Mouse (Mus musculus): Measurements from ENCODE around the gene Tnfrsf1b. TPM values are rescaled to one million over a fixed set of nuclear protein-coding genes. Genes with fewer than 3 reads are reported as not detected.
A peak's percentile ranks its signal among the peaks of the same experiment; 100 is the strongest.

Tnfrsf1b gene
- total RNA-seq, 2 experiments from 2014 or later, result 2.9 TPM

DNA sequence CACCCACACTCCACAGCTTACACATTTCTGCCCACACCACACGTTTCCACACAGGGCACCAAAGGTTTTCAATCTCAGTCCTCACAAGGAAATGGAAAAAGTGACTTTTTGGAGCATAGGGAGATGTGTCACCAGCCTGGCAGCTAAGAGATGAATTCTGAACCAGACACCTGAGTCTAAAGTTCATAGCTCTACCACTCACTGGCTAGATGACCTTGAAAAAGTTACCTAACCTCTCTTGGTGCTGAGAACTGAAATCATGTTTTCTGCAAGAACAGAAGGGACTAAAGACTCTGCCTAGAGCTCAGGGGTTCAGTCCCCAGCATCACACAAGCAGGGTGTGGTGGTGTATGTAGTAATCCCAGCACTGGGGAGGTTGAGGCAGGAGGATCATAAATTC lies 26.7 kb downstream of the Tnfrsf1b start:
- DNase-seq (ENCODE audit: low spot score in 2 of 2), result no peak

DNA sequence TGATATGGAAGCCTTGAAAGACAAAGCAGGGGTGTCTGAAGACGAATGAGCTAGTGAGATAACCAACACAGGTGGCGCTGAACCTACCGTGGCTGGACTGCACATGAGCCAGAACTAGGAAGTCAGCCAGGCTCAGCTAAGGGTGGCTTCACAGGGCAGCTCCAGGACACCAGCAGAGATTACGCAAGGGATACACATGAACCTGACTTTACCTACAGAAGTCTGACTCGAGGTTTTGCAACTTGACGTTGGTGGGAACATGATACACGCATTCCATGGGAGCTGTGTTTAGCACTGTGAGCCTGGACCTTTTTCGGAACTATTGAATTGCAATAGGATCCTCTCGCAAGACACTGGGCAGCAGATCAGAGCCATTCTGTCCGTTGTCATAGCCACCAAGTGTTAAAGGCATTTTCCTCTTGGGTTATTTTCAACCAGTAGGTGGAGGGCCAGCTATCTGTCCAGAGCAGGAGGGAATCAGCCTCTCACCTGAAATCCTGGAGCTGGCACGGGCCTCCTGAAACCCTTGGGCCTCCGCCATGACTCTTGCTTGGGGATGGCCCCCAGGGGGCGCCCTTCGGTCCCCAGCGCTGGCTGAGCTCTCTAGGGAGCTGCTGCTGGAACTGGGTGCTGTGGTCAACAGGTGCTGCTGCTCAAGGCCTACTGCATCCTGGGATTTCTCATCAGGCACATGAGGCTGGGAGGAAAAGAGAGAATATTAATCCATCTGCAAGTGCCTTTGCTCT lies 27.3 kb downstream of the Tnfrsf1b start:
- DNase-seq (ENCODE audit: low spot score in 2 of 2), result no peak

DNA sequence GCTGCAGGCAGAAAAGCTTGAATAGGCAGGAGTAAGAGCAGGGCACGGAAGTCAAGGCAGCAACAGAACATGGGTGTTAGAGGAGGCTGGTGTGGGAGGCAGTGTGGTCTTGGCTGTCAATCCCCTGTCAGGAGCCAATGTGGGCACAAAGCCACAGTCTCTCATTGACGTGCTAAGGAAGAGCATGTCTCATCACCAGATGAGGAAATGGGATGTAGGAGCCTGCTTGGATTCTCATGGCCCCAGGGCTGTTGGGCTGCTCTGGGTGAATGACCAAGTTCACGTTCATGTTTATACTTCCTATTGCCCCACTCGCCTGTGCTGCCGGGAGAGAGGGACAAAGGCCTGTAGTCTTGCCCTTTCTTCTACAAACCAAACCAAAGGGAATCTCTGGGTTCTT lies 28.8 kb downstream of the Tnfrsf1b start:
- DNase-seq (ENCODE audit: low spot score in 2 of 2), result no peak

DNA sequence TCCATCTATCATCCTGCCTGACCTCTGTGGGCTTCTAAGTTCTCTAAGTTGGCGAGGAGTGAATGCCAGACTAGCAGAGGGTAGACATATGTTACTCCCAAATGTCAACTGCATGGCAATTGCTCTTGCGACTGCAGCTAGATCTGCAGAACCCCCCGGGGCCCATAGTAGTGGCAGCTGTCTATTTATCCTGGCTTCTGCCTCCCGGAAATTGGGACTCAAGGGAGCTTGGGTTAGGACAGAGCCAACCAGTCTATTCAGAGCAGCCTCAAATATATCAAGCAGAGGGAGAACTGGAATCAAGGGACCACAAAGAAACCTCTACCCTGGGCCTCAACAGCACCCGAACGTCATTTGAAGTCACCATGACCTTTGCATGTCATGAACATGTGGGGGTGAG lies 29.6 kb downstream of the Tnfrsf1b start:
- DNase-seq (ENCODE audit: low spot score in 2 of 2), result no peak

DNA sequence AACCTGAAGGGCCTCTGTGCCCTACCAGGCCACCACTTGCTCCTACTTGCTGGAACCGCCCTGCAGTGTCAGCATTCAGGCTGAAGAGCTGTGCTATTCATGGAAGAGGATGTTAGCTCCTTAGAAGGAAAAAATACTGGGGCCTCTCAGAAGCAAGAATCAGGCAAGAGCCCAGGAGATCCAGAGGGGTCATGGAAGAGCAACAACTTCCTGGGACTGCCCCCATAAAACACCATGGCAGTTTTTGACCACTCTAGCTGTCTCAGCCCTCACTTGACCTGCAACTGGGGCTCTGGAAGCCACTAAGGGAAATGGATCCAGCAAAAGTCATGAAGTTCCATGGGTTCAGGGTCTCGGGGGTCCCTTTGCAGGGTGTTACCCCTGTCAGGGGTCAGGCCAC lies 31.3 kb downstream of the Tnfrsf1b start:
- DNase-seq (ENCODE audit: low spot score in 2 of 2), result no peak

DNA sequence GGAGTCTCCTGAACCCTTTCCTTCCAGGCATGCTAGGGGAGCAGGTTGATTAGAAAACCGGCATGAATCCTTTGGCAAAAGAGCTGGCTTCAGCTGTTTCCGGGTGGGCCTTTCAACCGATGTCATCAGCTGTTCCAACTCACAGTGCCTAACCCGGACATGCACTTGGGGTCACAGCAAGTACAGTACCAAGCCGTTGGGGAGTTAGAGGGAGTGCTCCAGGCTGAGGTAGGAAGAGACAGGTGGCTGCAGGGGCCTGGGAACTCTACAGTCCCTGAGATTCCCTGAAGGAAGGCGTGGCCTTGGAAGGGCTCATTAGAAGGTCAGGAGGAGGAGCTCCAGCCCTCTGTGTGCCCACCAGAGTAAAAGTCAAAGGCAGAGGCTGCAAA lies 31.9 kb downstream of the Tnfrsf1b start:
- no peak for DNase-seq (ENCODE audit: low spot score in 2 of 2)

DNA sequence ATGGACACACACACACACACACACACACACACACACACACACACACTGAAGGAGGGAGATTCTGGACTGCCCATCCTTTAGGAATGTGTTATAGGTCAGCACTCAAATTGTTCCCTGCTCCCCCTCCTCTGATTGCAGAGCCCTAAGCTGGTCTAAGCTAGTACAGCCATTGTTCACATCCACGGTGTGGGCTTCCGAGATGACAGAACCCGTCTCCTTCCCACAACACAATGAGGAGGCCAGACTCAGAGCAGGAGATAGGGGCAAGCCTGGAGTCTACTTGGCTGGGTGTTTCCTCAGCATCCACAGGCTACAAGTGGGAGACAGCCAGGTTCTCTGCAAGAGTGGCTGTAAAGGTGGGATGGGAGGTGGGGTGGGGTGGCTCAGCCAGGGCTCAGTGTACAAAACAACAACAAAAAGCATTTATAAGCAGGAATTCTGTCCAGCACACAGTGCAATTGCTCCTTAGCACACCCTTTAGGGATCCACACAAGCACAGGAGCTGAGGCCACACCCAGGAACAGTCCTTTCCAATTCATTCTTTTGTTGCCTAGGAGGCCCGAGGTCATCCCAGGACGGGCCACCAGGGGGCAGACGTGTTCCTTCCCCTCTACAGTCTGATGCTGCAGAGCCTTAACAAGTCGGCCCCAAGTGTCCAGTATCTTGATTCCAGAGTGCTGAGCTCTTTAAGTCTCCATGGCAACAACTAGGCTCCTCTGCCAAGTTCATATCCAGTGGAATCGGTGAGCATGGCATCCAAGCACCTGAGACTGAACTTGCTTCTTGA lies 32.5 kb downstream of the Tnfrsf1b start:
- peak; percentile 91 to 92 for DNase-seq (ENCODE audit: low spot score in 2 of 2)

DNA sequence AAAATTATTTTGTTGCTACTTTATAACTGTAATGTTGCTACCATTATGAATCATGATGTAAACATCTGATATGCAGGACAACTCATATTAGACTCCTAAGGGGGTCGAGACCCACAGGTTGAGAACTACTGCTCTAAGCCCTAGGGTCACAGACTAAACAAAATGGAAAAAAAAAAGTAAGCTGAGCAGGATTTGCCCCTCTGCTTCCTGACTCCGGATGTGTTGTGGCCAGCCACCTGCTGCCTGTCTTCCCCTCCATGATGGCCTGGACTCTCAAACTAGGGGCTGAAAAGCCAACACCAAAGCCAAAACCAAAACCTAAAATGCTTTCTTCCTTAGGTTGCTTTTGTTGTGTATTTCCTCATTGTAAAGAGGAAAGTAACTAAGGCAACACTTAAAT lies 35.6 kb downstream of the Tnfrsf1b start:
- DNase-seq (ENCODE audit: low spot score in 2 of 2), result no peak

DNA sequence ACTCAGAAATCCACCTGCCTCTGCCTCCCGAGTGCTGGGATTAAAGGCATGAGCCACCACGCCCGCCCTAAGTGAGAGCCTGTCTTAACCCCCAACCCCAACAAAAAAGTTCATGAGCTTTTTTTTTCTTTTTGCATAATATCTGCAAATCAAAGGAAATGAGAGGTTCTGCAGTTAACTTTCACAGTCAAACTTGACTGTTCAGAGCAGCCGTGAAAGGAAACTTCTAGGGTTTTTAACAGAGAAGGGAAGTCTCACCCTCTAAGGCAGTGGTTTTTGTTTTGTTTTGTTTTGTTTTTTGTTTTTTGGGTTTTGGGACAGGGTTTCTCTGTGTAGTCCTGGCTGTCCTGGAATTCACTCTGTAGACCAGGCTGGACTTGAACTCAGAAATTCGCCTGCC lies 36.1 kb downstream of the Tnfrsf1b start:
- no peak for DNase-seq (ENCODE audit: low spot score in 2 of 2)

DNA sequence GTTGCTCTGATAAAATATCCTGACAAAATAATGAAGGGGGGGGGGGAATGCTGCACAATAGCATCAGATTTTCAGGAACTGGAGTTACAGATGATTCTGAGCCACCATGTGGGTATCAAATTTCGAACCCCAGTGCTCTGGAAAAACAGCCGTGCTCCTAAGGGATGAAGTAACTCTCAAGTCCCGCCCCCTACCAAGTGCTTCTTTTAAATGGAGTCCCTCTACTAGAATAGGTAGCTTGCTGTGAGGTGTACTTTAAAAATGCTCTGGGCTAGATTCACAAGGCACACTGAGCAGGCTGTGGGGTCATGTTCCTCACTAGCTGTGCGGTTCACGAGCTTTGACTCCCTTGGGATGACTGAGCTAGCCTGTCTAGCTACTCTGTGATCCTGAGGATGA lies 37.0 kb downstream of the Tnfrsf1b start:
- DNase-seq (ENCODE audit: low spot score in 2 of 2), result no peak

DNA sequence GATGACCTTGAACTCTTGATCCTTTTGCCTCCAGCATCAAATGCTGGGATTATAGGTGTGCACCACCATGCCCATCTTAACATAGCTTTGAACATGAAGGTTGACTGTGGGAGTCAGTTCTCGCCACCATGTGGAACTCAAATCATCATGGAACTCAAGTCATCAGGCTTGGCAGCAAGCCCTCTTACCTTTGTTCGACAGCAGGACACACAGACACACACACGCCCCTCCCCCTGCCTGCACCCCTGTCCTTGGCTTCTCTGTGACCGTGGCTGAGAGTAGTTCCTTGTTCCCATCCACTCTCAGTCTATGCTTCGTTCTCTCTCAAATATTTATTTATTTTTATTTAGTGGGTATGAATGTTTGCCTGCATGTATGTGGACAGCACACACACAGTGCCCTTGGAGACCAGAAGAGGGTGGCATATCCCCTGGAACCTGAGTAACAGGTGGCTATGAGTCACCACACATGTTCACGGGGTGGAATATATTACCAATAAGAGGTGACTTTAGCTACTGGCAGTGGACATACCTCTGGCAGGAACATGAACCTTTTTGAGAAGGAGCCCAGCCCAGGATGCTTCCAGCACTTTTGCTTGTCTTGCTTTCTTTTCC lies 37.5 kb downstream of the Tnfrsf1b start:
- DNase-seq (ENCODE audit: low spot score in 2 of 2), result no peak

DNA sequence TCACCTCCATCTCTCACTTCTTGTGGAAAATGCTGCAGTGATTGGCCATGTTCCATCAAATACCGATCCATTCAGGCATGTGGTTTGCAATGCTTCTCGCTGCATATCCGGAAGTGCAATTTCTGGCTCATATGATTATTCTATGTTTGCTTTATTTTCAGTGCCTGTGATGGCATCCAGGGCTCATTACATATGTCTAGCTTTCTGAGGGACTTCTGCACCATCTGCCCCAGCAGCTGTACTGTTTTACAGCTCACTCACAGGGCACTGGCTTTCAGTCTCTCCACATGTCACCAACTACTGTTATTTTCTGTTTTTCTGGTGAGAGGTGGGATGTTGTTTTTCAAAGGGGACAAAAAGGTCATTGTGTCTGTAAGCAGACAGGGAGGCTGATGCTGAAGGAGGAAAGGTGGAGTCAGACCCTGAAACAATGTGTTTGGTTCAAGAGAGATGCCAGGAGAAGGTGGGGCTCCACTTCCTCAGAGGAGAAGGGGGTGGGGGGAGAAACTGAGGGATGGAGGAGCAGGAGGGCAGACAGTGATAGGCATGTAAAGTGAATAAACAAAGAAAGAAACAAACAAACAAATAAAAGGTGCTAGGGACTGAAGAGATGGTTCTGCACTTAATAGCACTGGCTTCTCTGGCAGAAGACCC lies 38.8 kb downstream of the Tnfrsf1b start:
- DNase-seq (ENCODE audit: low spot score in 2 of 2), result peak; percentile 48 to 76

DNA sequence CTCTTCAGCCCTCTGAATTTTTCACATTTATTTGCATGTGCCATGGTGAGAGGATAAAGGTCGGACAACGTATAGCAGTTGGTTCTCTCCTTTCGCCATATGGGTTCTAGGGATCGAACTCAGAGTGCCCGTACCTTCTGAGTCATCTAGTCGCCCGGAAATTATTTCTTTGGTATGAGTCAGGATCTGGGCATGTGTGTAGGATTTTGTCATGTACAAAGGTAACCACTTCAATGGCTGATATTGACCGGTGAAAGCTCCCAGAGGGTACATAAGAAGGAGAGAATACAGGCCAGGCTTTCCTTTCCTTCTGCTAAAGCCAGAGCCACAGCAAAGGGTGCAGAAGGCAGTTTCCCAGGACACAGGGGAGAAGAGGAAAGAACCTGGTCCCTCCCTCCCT lies 41.9 kb downstream of the Tnfrsf1b start:
- no peak for DNase-seq (ENCODE audit: low spot score in 2 of 2)

DNA sequence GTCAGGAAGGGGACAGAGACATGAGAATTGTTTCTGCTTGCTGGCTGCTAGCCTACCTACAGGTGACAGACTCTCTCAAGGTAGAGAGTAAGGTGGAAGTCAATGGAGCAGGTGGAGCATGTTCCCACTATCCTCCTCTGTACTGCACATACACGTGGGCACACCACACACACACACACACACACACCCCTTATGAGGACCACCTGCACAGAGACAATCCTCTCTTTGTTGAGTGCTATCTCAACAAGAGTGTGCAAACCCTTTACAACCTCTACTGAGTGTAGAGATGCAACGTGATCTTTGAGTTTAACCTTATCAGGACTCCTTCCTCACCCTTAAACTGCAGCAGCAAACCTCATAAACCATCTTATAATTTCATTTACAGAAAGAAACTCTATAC lies 43.4 kb downstream of the Tnfrsf1b start:
- DNase-seq (ENCODE audit: low spot score in 2 of 2), result no peak

DNA sequence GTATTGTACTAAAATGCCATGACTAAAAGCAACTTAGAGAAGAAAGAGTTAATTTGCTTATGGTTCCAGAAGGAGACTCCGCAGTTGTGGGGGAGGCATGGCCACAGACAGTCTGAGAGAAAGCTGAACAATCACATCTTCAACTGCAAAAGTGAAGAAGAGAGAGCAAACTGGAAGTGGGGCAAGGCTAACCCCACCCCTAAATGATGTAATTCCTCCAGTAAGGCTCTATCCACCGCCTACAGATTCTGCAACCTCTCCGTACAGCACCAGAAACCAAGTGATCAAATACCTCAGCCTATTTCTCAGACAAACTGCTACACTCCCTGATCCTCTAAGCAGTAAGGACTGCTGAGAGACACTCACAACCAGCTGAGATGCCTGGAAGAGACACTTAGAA lies 45.2 kb downstream of the Tnfrsf1b start:
- no peak for DNase-seq (ENCODE audit: low spot score in 2 of 2)

DNA sequence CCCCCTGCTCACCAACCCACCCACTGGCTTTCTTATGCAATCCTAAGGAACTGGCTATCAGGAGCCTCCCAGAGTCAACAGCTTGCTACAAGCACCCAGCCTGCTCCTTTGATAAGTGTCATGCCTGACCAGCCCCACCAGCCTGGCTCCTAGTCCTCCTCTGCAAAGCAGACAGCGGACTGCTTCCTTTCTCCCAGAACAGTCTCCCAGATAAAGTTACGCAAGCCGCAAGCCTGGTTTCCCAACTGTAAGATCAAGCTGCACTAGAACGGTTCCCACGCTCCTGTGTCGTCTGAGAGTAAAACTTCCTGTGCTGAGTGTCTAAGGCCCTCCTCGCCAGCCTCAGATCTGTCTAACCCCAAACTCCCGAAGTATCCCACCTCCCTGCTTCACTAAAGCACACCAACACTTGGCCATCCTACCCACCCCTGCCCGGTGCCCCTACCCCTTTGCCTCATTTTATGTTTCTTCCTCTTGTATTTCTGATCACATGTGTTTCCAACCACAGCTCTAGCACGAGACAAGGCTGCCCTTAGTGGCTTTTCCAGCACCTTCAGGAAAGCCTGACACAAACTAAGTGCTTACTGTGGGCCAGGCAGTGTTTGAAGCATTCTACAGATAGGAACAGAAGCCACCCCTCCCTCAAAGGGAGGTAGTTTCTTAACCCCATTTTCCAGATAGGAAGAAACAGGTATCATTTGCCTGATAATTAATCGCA lies 46.5 kb downstream of the Tnfrsf1b start:
- peak in 1 of 2 experiments; percentile 41 for DNase-seq (ENCODE audit: low spot score in 2 of 2)

DNA sequence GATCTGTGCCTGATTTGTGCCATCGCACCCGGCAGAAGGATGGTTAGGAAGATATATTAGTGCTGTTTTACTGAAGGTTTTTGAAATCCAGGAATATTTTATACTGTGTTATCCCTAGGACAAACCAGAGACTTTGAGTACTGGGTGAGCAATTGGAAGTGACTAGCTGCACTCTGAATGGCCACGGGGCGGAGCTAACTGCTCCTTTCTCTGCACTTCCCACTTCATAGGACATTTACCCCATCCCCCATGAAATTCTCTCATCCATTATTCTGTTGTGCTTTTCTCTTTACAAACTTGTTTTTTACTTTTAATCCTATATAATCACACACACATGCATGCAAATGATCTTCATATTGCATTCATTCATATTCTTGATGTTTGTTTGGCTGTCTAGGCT lies 50.1 kb downstream of the Tnfrsf1b start:
- no peak for DNase-seq (ENCODE audit: low spot score in 2 of 2)

DNA sequence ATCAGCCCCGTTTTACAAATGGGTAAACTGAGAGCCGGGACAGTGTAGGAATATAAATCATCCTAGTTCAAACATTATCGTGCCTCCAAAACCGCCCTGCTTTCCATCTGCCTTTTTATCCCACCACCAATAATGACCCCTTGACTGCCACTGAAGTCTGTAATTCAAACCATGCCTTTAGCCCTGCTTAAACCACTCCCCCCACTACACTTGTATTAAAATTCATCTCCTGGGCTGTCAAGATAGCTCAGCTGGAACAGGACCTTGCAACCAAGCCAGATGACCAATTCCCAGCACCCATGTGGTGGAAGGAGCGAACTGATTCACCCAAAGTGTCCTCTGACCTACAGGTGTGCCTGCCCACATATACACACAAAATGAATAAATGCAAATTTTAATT lies 51.5 kb downstream of the Tnfrsf1b start:
- no peak for DNase-seq (ENCODE audit: low spot score in 2 of 2)

DNA sequence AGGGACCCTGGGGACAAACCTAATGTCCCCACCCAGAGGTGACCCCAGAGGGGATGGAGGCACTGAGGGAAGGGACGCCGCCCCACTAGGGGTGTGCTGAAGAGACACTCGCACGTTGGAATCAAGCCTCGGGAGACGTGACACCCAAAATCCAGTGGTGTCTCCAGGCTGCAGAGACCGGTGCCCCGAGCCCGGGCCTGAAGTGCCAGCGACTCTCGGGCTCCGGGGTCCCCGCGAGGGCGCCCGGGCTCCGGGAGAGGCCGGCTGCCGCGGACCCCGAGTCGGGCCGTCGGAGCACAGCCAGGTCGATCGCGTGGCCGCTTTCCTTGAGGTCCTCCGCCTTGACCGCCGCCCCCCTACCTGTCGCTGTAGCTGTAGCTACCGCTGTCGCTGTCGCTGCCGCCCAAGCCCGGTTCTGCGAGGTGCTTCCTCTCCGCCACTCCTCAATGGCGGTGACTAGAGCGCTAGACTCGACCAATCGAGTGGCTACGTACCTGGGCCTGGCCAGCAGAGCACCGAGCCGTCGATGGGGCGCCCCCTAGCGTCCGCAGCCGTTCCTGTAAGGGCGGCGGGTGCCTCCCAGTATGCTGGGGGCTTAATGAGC lies 52.0 kb downstream of the Tnfrsf1b start, which contains the start of gene Vps13d:
TSS of gene Vps13d (minus strand) at position 447 of the 604 bp plus-strand sequence.
- DNase-seq (ENCODE audit: low spot score in 2 of 2), result peak; percentile 87 to 92

DNA sequence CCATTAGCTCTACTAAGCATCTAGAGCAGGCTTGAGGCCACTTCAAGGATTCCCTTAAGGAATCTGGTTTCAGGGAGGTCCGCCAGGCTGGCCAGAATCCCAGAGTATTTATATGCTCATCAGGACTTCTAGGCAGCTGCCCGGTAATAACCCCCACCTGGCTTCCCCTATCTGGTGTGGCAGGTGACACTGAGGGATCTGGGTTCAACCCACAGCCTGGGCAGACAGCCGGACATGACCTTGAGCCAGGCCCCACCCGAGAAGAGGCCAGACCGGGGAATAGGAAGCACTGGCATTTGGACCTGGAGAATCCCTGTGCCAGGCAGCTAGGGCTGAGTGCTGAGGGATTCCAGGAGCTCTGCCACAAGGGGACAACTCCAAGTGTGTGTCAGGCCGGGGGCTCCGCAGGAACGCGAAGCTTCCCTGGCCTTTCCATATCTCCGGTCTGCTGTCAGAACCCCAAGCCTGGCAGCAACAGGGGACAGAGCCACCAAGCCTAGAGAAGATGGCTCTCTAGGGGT lies 52.6 kb downstream of the Tnfrsf1b start:
- DNase-seq (ENCODE audit: low spot score in 2 of 2), result peak in 1 of 2 experiments; percentile 20

Data from layer of hippocampus, postnatal 14 days (tissue).